Mouse (Mus musculus) inflammation-experienced regulatory T-cells (primary cell): ENCODE results near the gene Olfr1447. TPM values are rescaled to one million over a fixed set of nuclear protein-coding genes. Genes with fewer than 3 reads are reported as not detected.

Experiments used
- polyA plus RNA-seq, 2 experiments: library from polyadenylated mRNA; unstranded; fragments of 100-300 nt; shearing (Covaris generic); gene quantifications; one replicate each; pipeline ENCODE4 v1.2.1; 2017

Gene Olfr1447
- polyA plus RNA-seq: not detected

GRCm38 (mm10) chr19:12903643-12904042 is at the start of gene Olfr1447:
Gene Olfr1447, minus strand, starts transcription at chr19:12903743.

GRCm38 (mm10) chr19:12949958-12950357 is 46.4 kb upstream of the Olfr1447 start, which contains the start of gene Olfr1450:
Gene Olfr1450, plus strand, starts transcription at chr19:12950258.

GRCm38 (mm10) chr19:12930540-12930939 is 27.0 kb upstream of the Olfr1447 start, which contains the start of gene Olfr1449:
Gene Olfr1449, plus strand, starts transcription at chr19:12930840.

GRCm38 (mm10) chr19:12924319-12924718 is 20.8 kb upstream of the Olfr1447 start, which contains the start of gene Olfr1448:
Gene Olfr1448, minus strand, starts transcription at chr19:12924419.

GRCm38 (mm10) chr19:12893424-12893823 is 10.1 kb downstream of the Olfr1447 start, which contains the start of gene Olfr1446:
Gene Olfr1446, minus strand, starts transcription at chr19:12893524.

GRCm38 (mm10) chr19:12883555-12883954 is 20.0 kb downstream of the Olfr1447 start, which contains the start of gene Olfr1445:
Gene Olfr1445, plus strand, starts transcription at chr19:12883855.

GRCm38 (mm10) chr19:12856983-12857382 is 46.6 kb downstream of the Olfr1447 start, which contains the start of gene Olfr1444:
Gene Olfr1444, plus strand, starts transcription at chr19:12857283.

Other genes starting within 250 kb of the Olfr1447 start
- under 1 TPM in 1 of 2 experiments, not detected in 1; 0.93 TPM for gene Olfr1442, start 233.3 kb downstream of the Olfr1447 start, polyA plus RNA-seq
- not detected for gene Olfr1443, start 225.6 kb downstream of the Olfr1447 start, polyA plus RNA-seq
- not detected for gene Keg1, start 208.0 kb downstream of the Olfr1447 start, polyA plus RNA-seq
- gene Cntf, start 138.1 kb downstream of the Olfr1447 start, polyA plus RNA-seq: under 1 TPM in 1 of 2 experiments, not detected in 1; 0.78 TPM
- gene Zfp91, start 107.6 kb downstream of the Olfr1447 start, polyA plus RNA-seq: 10 to 100 TPM; 11.4 to 19.8 TPM
- gene Lpxn, start 107.5 kb downstream of the Olfr1447 start, polyA plus RNA-seq: 100 to 1,000 TPM; 169 to 225 TPM
- gene Gm5244, start 57.1 kb downstream of the Olfr1447 start, polyA plus RNA-seq: not detected
- gene Olfr1444, start 46.5 kb downstream of the Olfr1447 start, polyA plus RNA-seq: under 1 TPM in 1 of 2 experiments, not detected in 1; 0.53 TPM
- not detected for gene Olfr1445, start 19.9 kb downstream of the Olfr1447 start, polyA plus RNA-seq
- gene Olfr1446, start 10.2 kb downstream of the Olfr1447 start, polyA plus RNA-seq: under 1 TPM in 1 of 2 experiments, not detected in 1; 0.51 TPM
- under 1 TPM; 0.04 to 0.70 TPM for gene Olfr1448, start 20.7 kb upstream of the Olfr1447 start, polyA plus RNA-seq
- not detected for gene Olfr1449, start 27.1 kb upstream of the Olfr1447 start, polyA plus RNA-seq
- under 1 TPM in 1 of 2 experiments, not detected in 1; 0.97 TPM for gene Olfr1450, start 46.5 kb upstream of the Olfr1447 start, polyA plus RNA-seq
- gene Olfr1451, start 91.3 kb upstream of the Olfr1447 start, polyA plus RNA-seq: 1 to 10 TPM in 1 of 2 experiments, not detected in 1; 2.2 TPM
- not detected for gene Olfr1453, start 124.6 kb upstream of the Olfr1447 start, polyA plus RNA-seq
- not detected for gene Olfr1454, start 156.9 kb upstream of the Olfr1447 start, polyA plus RNA-seq
- 1 to 10 TPM in 1 of 2 experiments, not detected in 1; 1.1 TPM for gene Olfr1457, start 194.1 kb upstream of the Olfr1447 start, polyA plus RNA-seq
- under 1 TPM in 1 of 2 experiments, not detected in 1; 0.77 TPM for gene Olfr1458, start 203.0 kb upstream of the Olfr1447 start, polyA plus RNA-seq
- under 1 TPM; 0.07 to 0.38 TPM for gene Olfr1459, start 245.8 kb upstream of the Olfr1447 start, polyA plus RNA-seq